Mouse (Mus musculus) adrenal gland, postnatal 25 days (tissue): ENCODE results near the gene Rftn1. TPM values are rescaled to one million over a fixed set of nuclear protein-coding genes. Genes with fewer than 3 reads are reported as not detected.

ENCODE experiments used
- DNase-seq: peaks from one replicate; pipeline ENCODE4 v3.0.0; 2021; ENCODE audit warnings: mixed read lengths
- total RNA-seq: library from RNA; stranded (reverse); gene quantifications from 2 replicates; pipeline ENCODE4 v1.2.3, GENCODE M21; 2021

The Rftn1 gene
- total RNA-seq, 1 experiment from 2014 or later, result 7.7 TPM

DNA sequence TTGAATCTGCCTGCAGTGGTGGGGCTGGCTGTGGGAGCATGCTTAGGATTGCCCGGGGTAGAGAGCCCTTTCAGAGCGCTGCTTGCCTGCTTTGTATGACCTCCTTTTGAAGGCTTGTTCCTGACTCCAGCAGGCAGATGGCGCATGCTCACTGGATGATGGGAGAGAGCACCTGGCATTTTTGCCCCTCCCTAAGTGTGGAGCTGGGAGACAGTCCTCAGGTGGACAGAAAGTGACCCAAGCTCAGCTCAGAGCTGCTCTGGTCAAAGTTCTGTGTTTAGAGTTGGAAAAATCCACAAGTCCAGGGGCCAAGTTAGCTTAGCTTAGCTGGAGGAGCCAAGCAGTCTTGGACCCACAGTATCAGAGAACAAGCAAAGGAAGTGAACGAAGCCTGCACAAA, 208.9 kb downstream of the Rftn1 start:
- no peak for DNase-seq

DNA sequence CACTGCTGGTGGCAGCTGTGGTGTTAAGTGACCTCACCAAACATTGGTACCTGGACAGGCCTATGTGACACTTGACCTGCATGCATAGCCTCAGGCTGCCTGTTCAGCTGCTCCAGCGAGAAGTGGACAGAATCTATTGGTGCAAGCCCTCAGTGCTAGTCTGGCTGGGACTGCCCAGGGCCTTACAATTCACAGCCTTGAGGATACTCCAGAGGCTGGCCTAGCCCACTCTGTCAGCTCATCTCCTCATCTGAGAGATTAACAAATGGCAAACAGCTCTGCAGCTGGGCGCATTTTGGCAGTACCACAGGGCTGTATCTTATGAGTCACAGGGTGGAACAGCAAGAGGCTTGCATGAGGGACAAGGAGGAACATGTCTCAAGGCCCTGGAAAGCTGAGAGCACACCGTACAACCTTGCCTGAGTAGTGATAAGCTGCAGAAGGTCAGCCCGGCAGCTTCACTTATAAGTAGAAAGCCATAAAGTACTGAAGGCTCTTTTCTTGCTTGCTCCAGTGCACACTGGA, 210.7 kb downstream of the Rftn1 start:
- no peak for DNase-seq

DNA sequence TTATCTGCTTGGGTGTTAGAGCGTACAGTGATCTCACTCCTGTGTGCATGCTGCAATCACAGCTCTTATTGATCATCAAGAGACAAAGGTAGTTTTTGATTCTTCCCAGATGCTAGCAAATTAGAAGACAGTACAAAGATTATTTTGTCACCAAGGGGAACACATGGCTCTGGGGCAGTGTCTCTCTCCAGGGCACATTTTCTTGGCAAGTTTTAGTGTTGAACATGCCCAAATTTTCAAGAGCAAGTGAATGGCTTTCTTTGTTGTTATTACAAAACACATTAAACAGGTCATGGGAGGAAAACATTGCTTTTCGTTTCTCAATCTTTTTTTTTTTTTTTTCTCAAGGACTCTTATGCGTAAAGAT, 213.1 kb downstream of the Rftn1 start:
- DNase-seq, result no peak

DNA sequence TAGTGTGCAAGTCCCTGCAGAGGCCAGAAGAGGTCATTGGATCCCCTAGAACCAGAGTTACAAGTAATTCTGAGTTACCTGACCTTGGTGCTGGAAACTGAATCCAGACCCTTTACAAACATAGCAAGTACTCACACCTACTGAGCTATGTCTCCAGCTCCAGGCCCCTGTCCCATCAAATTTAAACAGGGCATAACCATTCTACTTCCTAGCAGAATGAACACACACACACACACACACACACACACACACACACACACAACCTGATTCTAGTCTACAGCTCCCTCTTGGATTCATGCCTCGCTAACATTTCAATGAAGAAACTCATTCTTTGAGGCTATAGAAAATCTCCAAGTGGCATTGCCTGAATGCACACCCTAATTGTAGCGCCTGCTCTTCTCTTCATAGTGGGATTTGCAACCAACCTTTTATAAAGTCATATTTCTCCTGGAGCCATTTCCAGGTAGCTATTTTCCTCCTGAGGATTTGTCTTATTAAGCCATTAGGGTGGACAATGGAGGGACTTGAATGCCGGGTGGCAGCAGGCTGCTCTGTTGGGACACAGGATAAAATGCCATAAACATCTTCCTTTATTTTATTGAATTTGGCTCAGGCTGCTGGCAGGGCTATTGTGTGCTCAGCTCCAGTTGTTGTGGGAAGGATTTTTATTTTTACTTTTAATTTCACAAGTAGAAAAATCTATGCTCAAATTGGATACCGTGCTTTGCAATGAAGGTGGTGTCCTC, 213.6 kb downstream of the Rftn1 start:
- DNase-seq, result no peak

DNA sequence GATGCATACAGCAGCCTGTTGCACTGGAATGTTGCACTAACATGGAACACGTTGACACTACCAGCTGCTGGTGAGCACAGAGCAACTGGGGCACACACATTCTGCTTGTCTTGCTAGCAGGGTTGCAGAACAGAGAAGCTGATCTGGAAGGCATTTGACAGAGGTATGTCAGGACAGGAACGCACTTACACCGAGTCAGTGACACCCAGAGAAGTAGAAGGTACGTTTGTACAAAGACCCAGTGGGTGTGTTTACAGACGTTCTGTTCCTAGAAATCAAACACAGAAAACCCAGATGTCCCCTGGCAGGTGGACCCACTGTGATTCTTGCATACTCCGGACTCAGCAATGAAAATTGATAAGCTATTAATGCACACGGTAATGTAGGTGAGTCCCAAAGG, 215.0 kb downstream of the Rftn1 start:
- no peak for DNase-seq

DNA sequence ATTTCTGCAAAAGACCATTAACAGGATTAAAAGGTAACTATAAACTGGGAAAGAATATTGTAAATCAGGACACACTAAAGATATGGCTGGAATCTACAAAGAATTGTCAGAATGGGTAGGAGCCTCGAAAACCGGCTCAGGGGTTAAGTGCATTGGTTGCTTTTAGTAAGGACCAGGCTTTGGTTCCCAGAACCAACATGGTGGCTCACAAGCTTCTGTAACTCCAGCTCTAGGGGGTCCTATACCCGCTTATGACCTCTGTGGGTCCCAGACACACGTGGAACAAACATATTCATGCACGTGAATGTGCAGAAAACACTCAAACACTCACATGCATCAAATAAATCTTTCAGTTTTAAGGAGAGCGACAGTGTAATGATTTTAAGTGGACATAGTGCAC, 215.5 kb downstream of the Rftn1 start:
- no peak for DNase-seq

DNA sequence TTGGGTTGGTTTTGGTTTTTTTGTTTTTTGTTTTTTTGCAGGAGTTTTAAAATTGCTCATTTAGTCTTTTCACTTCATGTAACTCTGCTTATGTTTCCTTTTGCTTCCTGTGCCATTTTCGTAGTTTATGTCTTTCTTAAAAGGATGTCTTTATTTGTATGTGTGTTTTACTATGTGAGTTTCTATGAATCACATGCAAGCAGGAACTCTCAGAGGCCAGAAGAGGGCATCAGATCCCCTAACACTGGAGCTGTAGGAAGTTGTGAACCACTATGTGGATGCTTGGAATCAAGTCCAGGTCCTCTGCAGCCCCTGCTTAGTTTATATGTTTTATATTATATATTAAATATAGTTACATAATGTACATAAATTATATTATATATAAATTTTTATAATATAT, 218.3 kb downstream of the Rftn1 start:
- DNase-seq, result no peak

DNA sequence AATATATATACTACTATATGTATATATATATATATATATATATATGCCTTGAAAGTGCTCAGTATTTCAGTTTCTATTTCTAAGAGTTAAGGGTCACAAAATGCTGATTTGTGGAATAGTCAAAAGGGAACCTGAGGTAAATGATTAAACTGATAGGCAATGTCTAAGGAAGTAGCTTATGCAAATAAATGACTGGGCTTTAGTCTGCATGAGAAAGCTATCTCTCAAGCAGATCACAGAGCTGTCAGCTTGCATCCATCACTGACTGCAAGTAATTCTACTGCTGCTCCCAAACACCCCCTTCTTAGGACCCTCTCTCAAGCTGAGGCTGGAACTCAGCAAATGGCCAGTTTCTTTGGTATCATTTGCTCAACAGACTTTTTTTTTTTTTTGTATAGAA, 219.4 kb downstream of the Rftn1 start:
- no peak for DNase-seq

DNA sequence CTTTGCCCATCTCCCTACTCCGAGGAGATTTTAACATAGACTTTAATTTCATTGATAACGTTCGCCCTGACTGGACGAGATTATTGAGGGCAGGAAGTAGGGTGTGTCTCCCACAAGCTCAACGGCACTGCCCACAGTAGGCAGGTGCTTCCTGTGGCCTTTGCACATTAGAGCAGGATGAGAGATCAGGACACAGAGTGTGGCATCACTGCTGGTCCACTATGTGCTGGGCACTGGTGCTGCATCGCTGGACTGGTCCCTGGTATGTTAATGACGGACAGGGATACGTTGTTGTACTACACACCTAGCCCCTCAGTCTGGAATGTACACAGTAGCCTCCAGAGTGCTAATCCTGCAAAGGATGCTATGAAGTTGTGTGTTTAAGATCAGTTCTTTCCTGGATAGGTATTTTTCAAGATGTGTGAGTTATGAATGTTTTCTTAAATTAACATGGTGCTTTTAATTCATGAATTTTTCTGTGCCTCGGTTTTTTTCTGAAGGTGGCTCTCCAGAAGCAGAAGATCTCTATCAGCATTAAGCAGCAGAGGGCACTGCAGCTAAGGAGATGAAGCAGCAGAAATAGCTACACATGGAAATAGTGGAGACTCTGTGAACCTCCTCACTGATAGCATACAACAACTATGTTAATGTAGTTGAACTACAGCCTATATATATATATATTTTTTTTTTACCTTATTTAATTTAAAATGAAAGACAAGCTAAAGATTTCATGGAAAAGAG, 221.8 kb downstream of the Rftn1 start:
- DNase-seq, result peak; percentile 50

DNA sequence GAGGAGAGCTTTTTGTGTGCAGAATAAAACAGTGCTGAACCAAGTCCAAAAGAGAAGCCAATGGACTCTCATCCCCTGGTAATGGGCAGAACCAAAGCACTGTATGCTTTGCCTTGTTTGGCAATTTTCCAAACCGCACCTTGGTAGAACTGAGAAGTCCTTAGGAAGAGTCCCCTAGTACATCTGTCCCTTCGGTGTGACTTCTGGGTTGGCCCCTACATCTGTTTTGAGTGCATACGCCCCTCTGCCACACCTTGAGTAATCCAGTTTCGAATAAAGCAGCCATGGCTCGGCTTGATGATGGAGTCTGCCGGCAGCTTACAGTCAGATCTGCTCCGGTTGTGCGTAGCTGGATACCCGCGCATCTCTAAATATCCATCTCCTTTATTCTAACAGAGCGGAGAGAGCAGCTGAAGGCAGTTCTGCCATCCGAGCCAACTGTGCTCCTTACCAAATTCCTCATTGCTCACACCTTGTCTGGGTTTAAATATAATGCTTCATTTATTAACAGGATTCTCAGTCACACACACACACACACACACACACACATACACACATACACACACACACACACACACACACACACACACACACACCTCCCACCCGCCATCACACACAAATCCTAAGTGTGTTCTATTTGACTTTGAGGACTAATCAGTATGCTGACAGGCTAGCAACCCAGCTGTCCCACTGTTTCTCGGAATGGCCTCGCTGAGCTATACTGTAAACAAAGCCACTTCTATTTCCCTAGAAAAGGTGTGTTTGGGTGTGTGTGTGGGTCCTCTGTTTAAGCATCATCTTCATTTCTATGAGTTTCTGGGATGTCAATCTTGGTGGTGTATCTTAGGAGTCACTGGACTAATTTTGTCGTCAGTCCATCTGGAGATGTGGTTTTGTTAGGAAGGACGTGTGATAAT, 224.4 kb downstream of the Rftn1 start:
- DNase-seq, result no peak

DNA sequence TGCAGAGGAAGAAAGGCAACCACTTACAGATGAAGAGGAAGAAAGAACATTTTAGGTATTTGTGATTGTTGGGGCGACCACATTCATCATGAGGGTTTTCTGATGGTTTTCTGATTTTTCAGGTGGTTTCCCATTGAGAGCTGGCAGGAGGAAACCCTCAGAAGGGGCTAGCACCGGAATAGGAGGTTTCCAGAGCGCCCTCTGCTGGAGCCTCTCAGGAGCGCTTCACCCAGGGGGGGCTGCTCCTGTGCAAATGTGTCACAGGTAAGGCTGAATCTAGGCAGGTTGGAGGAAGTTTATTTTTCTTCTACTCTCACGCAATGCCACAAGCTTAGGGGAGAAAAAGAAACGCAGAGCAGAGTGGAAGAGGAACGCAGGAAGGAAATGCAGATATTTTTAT, 225.4 kb downstream of the Rftn1 start:
- DNase-seq, result no peak

DNA sequence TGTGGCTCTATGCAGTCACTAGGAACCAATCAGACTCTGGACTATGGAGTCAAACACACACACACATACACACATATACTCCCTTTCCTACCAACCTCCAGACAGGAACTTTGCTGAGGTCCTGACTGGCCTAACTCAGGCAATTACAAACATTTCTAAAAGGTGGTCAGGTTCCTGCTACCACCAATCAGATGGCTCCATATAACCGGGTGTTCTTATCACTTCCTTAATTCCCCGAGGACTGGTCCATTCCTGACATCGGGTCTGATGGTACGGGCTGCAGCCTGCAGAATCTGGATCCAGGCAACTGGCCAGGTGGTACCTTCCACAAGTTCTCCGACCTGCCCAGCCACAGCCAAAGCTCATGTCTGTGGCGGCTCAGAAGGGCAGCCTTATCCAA, 226.0 kb downstream of the Rftn1 start:
- no peak for DNase-seq

DNA sequence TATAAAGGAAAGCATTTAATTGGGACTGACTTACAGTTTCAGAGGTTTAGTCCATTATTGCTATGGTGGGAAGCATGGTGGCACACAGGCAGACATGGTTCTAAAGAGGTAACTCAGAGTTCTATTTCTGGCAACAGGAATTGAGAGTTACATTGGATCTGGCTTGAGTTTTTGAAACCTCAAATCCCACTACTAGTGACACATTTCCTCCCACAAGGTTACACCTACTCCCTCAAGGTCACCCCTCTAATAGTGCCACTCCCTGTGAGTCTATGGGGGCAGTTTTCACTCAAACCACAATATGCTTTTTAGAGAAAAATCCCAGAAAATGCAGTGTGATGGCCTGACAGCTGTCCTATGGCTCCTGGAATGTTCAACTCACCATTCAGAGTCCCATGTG, 231.5 kb downstream of the Rftn1 start:
- DNase-seq, result no peak

DNA sequence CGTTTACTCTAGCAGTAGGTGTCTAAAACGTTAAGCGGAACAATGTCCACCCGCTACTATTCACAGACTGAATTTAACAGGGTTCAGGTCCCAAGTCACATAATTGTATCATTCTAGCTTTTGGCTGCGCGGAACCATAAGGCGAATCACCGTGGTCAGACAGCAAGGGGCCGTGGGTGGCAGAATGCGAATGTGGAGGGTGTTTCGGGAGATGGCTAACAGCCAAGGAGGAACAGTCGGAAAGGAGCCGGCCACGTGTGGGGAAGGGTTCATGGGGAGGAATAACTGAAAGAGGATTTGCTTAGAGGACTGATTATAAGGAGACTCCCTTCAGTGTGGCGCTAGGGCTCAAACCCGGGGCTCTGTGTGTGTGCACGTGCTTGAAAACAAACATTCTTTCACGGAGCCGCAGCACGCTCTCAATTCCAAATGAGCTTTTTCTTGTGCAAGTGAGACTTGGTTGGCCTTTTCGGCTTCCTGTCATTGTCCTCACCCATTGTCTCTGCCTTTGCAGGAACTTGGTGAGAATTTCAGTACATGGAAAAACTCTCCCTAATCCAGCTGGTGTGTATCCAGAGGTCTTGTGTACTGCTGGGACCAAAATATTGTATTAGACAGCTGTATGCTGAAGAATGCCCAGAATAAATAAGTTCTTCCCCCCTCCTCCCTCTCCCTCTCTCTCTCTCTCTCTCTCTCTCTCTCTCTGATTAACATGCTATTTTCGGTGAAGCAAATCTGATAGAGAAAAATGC, 238.4 kb downstream of the Rftn1 start:
- no peak for DNase-seq

DNA sequence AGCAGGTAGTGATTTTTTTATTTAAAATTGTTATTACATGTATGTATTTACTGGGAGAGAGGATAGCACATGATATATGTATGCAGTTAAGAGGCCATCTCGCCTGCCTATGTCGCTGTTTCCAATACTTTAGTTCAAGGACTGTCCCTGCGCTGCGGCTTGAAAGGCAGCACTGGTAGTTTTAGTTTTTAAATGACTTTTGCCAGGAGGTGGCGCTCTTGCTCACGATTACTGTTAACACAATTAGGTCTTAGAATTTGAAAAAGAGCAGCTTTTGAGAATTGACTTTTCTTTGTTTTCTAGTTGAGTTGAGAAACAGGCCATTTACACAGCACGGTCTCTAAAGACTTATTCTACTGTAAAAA, 239.0 kb downstream of the Rftn1 start:
- DNase-seq, result peak; percentile 74

DNA sequence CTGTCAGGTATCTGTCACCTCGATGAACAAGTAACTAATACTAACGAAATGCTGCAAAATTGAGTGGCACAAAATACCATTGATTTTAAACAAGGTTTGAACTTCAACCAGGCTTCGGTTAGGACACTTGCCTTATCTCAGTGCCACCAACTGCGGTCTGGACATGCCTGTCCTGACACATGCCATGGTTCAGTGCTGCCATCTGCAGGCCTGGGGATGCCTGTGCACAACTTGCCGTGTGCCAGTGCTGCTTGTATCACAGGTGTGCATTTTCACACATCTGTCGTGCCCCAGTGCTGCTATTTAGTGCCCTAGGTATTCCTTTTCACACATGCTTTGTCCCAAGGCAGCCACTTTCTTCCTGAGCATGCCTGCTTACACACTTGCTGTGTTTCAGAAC, 247.8 kb downstream of the Rftn1 start:
- peak; percentile 17 for DNase-seq

Other genes with a start within 250 kb of the Rftn1 start
- 0.18 and 1.6 TPM in 2 replicates for gene Dazl, start 103.0 kb upstream of the Rftn1 start, total RNA-seq